Mouse (Mus musculus) forebrain, embryonic 15.5 days (tissue): ENCODE data around the gene Ddost. TPM values are rescaled to one million over a fixed set of nuclear protein-coding genes. Genes with fewer than 3 reads are reported as not detected.
"Not testable (repeated sequence)": the region's sequence is repeated elsewhere in the genome, so short reads cannot be mapped to it uniquely, and the experiment has no call there.

ENCODE experiments used
- ATAC-seq: fragments of 200-750 bp; cut with Nextera tagmentation; replicated peaks from 2 replicates; pipeline ENCODE4 v1.8.0; 2017; ENCODE audit warnings: mild to moderate bottlenecking, moderate TSS enrichment, moderate library complexity
- H3K27ac ChIP-seq: fragments of 300-500 bp; sonication (generic); replicated peaks from 2 replicates; pipeline ENCODE4 v1.5.1; 2015; ENCODE audit warnings: mild to moderate bottlenecking, inconsistent platforms
- H3K27me3 ChIP-seq: fragments of 300-500 bp; sonication (generic); 2 replicates; pipeline ENCODE4 v1.6.1; 2015; ENCODE audit warnings: inconsistent platforms
- H3K36me3 ChIP-seq: fragments of 300-500 bp; sonication (generic); 2 replicates; pipeline ENCODE4 v1.6.1; 2015; ENCODE audit warnings: mild to moderate bottlenecking, inconsistent platforms
- H3K4me1 ChIP-seq: fragments of 300-500 bp; sonication (generic); 2 replicates; pipeline ENCODE4 v1.6.1; 2015; ENCODE audit warnings: inconsistent platforms
- H3K4me2 ChIP-seq: fragments of 300-500 bp; sonication (generic); replicated peaks from 2 replicates; pipeline ENCODE4 v1.6.1; 2015; ENCODE audit warnings: mild to moderate bottlenecking, inconsistent platforms
- H3K4me3 ChIP-seq: fragments of 300-500 bp; sonication (generic); 2 replicates; pipeline ENCODE4 v1.5.1; 2015; ENCODE audit warnings: mild to moderate bottlenecking, inconsistent platforms
- H3K9ac ChIP-seq: fragments of 300-500 bp; sonication (generic); replicated peaks from 2 replicates; pipeline ENCODE4 v1.6.1; 2015; ENCODE audit warnings: mild to moderate bottlenecking, inconsistent platforms
- H3K9me3 ChIP-seq: fragments of 300-500 bp; sonication (generic); 2 replicates; pipeline ENCODE4 v1.6.1; 2016; ENCODE audit warnings: inconsistent platforms
- WGBS: fragments of 180-500 bp; shearing (Covaris S2); methylation state at CpG from one replicate; pipeline ENCODE4 v1.1.7; 2015; ENCODE audit warnings: mixed read lengths; 5-methylcytosine and 5-hydroxymethylcytosine counted together
- polyA plus RNA-seq: library from polyadenylated mRNA; unstranded; fragments of >200 nt; fragmentation: Nextera tagmentation; extraction: Ambion mirVana; gene quantifications from 2 replicates; pipeline ENCODE4 v1.2.1, GENCODE M21; 2015

Gene Ddost
- polyA plus RNA-seq, 1 experiment from 2014 or later: 183 TPM

DNA sequence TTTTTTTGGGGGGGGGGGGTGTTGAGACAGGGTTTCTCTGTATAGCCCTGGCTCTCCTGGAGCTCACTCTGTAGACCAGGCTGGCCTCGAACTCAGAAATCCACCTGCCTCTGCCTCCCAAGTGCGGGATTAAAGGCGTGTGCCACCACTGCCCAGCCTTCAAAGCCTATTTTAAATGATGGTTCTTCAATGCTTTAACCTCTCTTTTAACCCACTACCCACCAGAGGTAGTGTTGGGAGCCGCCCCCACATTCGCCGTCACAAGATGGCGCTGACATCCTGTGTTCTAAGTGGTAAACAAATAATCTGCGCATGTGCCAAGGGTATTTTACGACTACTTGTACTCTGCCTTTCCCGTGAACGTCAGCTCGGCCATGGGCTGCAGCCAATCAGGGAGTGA is 22.6 kb downstream of the Ddost start:
- not testable (repeated sequence) for H3K36me3 ChIP-seq, H3K4me3 ChIP-seq, H3K4me2 ChIP-seq, H3K9me3 ChIP-seq, H3K27me3 ChIP-seq, H3K9ac ChIP-seq, ATAC-seq
- H3K27ac ChIP-seq: 0 out of 2 replicates have a peak overlapping the region, but pooled peaks have one; percentile 55
- peaks cover 32% of the 10 kb centered on the region for H3K4me1 ChIP-seq
- 65% methylated on average over 9 of the region's 12 CpGs for WGBS

DNA sequence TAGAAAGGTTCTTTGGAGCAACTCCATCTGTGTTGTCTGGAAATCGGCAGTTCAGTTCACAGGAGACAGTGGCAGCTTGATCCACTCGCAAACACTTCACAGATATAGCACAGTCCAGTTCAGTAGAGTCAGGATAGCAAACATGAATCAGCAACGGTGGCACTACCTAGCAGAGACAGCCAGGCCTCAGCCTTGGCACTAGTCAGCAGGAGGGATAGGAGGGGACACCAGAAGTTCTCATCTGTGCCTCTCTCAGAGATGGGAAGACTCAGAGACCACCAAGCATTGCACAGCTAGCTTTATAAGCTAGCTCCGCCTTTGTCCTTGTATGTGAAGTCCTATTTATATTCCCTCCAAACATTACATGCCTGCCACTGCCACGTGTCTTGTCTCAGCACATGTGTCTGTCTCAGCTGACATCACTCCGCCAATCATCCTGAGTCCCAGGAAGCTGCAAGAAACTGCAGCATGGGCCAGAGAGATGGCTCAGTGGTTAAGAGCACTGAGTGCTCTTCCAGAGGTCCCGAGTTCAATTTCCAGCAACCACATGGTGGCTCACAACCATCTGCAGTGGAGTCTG is 23.5 kb downstream of the Ddost start:
- H3K4me2 ChIP-seq: peak overlapping the region; percentile 39
- H3K36me3 ChIP-seq: no peaks in the 10 kb centered on the region
- no peak for ATAC-seq
- H3K9ac ChIP-seq: no peak overlapping the region; the same call in 1 of the 2 replicates
- no peaks in the 10 kb centered on the region for H3K9me3 ChIP-seq
- H3K4me3 ChIP-seq: peak overlapping the region; percentile 27
- H3K27me3 ChIP-seq: peaks cover 6% of the 10 kb centered on the region
- peaks cover 29% of the 10 kb centered on the region for H3K4me1 ChIP-seq
- H3K27ac ChIP-seq: peak overlapping the region; percentile 25; the same call in 1 of the 2 replicates
- 70% methylated on average over 7 of the region's 7 CpGs for WGBS

DNA sequence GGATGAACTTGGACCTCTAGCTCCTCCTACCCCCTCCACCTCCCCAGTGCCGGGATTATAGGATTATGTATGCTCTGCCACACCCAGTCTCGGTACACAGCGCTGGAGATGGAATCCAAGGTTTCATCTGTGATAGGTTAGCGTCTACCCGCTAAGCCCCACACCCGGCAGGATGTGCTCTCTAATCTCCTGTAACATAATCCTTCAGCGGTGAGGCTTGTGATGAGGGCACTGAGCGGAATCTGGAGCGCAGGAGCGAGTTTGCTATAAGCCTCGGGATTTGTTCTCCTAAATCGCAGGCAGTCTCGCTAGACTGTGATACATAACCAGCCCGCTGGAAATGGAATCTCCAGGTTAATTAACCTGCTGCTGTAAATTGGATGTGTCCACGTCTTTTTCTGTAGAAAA is 25.7 kb downstream of the Ddost start:
- ATAC-seq: no peak

GRCm38 (mm10) chr4:138331647-138332046 is 27.1 kb downstream of the Ddost start:
- WGBS: 79% methylated on average over 9 of the region's 9 CpGs
- peaks cover 5% of the 10 kb centered on the region; the same call in 1 of the 2 replicates for H3K4me1 ChIP-seq
- no peak overlapping the region for H3K4me3 ChIP-seq
- no peak overlapping the region for H3K4me2 ChIP-seq
- no peak for ATAC-seq
- H3K9me3 ChIP-seq: no peaks in the 10 kb centered on the region
- peaks cover 6% of the 10 kb centered on the region for H3K27me3 ChIP-seq
- no peak overlapping the region for H3K9ac ChIP-seq
- H3K36me3 ChIP-seq: no peaks in the 10 kb centered on the region
- no peak overlapping the region for H3K27ac ChIP-seq

More for the DNA sequence above, 25.7 kb downstream of the Ddost start:
- Histone ChIP-seq H3K4me2 (no peak overlapping the region), H3K9ac (no peak overlapping the region), H3K27me3 (peaks cover 6% of the 10 kb centered on the region), H3K4me3 (no peak overlapping the region), H3K4me1 (peaks cover 11% of the 10 kb centered on the region; the same call in 1 of the 2 replicates), H3K36me3 (no peaks in the 10 kb centered on the region), H3K27ac (no peak overlapping the region), H3K9me3 (no peaks in the 10 kb centered on the region)
- 14% methylated on average over 15 of the region's 15 CpGs for WGBS

DNA sequence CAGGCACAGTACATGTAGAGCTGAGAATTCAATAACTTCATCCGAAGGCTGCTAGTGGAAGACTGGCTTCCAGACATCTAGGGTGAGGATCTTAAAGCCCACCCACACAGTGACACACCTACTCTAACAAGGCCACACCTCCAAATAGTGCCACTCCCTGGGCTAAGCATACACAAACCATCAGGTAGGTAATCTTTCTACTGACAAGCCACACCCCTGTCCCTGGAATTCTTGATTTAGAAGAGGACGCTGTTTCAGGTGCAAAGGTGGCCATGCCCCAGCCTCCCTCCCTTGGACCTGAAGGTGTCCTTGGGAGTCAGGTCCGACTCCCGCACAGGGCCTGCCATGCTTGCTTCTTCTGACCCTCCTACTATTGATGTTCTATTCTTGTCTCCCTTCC is 28.6 kb downstream of the Ddost start:
- no peak overlapping the region for H3K4me3 ChIP-seq
- no peaks in the 10 kb centered on the region for H3K36me3 ChIP-seq
- H3K27ac ChIP-seq: no peak overlapping the region
- H3K9me3 ChIP-seq: no peaks in the 10 kb centered on the region
- WGBS: 90% methylated on average over 4 of the region's 4 CpGs
- peaks cover 6% of the 10 kb centered on the region for H3K27me3 ChIP-seq
- no peak for ATAC-seq
- H3K4me2 ChIP-seq: no peak overlapping the region
- H3K9ac ChIP-seq: no peak overlapping the region
- peaks cover under 1% of the 10 kb centered on the region; the same call in 1 of the 2 replicates for H3K4me1 ChIP-seq

DNA sequence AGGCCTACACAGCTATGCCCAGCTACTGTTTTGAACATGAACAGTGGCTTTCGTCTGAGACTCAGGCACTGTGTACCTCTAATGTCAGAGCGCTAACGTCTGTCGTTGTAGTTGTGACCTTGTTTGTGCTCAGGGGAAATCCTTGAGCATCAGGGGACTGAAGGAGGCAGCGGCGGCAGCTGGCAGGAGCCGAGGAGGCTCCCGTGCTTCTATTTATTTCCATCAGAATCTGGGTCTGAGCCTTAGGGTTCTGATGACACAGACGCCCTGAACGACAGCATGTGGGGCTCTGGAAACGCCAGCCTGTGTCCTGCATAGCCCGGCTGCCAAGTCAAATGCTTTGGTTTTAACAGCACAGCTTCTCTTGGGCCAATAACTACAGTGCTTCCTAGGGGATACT is 30.5 kb downstream of the Ddost start:
- WGBS: 88% methylated on average over 12 of the region's 12 CpGs
- H3K9me3 ChIP-seq: no peaks in the 10 kb centered on the region
- no peaks in the 10 kb centered on the region for H3K4me1 ChIP-seq
- no peak for ATAC-seq
- no peaks in the 10 kb centered on the region for H3K36me3 ChIP-seq
- no peak overlapping the region for H3K4me2 ChIP-seq
- no peak overlapping the region for H3K27ac ChIP-seq
- peaks cover 6% of the 10 kb centered on the region for H3K27me3 ChIP-seq
- no peak overlapping the region for H3K9ac ChIP-seq
- no peak overlapping the region for H3K4me3 ChIP-seq

GRCm38 (mm10) chr4:138335648-138336047 is 31.1 kb downstream of the Ddost start:
- no peak overlapping the region for H3K27ac ChIP-seq
- H3K4me1 ChIP-seq: no peaks in the 10 kb centered on the region
- no peaks in the 10 kb centered on the region for H3K9me3 ChIP-seq
- H3K9ac ChIP-seq: no peak overlapping the region
- no peak overlapping the region for H3K4me2 ChIP-seq
- ATAC-seq: no peak
- H3K36me3 ChIP-seq: no peaks in the 10 kb centered on the region
- no peak overlapping the region for H3K4me3 ChIP-seq
- WGBS: 86% methylated on average over 6 of the region's 6 CpGs
- peaks cover 6% of the 10 kb centered on the region for H3K27me3 ChIP-seq

- 71% methylated on average over 5 of the region's 5 CpGs for WGBS
- H3K4me1 ChIP-seq: no peaks in the 10 kb centered on the region
- H3K9ac ChIP-seq: no peak overlapping the region
These were observed 32.3 kb downstream of the Ddost start for GRCm38 (mm10) chr4:138336876-138337275.

DNA sequence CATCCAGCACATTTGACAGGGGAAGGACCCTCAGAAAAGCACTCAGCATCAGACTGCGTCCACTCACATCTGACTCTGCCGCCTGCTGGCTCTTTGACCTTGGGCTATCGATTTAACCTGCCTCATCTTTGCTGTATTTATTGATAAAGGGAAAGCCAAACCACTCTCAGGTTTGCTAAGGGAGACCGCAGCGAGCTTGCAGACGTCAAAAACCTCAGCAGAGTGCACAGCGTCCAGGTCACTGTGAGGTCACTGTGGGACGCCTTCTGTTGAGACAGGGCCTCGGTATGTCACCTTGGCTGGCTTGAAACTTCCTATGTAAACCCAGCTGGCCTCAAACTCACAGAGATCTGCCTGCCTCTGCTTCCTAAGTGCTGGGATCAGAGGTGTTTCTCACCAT is 32.8 kb downstream of the Ddost start:
- no peak overlapping the region for H3K4me3 ChIP-seq
- no peak for ATAC-seq
- no peaks in the 10 kb centered on the region for H3K4me1 ChIP-seq
- no peak overlapping the region for H3K27ac ChIP-seq
- H3K27me3 ChIP-seq: no peaks in the 10 kb centered on the region
- no peaks in the 10 kb centered on the region for H3K36me3 ChIP-seq
- H3K9me3 ChIP-seq: no peaks in the 10 kb centered on the region
- no peak overlapping the region for H3K4me2 ChIP-seq
- 82% methylated on average over 9 of the region's 9 CpGs for WGBS
- no peak overlapping the region for H3K9ac ChIP-seq

More at GRCm38 (mm10) chr4:138336876-138337275, 32.3 kb downstream of the Ddost start:
- H3K27ac ChIP-seq: no peak overlapping the region
- H3K36me3 ChIP-seq: no peaks in the 10 kb centered on the region
- no peaks in the 10 kb centered on the region for H3K9me3 ChIP-seq
- no peak for ATAC-seq
- H3K4me3 ChIP-seq: no peak overlapping the region
- H3K27me3 ChIP-seq: no peaks in the 10 kb centered on the region
- no peak overlapping the region for H3K4me2 ChIP-seq

DNA sequence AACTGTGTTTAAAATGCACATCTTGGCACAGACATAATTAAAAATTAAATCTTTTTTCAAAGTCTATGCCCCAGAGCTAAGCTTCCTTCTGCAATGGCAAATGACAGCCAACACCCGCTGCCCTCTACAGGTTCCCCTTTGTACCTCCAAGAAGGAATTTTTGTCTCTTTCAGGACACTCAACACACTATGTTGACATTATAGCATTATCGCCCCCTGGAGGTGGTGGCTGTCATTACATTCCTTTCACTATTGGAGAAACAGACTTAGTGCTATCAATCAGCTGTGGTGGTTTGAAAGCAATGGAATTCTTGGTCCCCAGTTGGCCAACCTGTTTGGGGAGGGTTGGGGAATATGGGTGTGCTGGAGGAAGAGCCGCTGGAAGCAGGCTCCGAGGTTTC is 35.4 kb downstream of the Ddost start:
- H3K4me2 ChIP-seq: no peak overlapping the region
- no peaks in the 10 kb centered on the region for H3K27me3 ChIP-seq
- H3K4me3 ChIP-seq: no peak overlapping the region
- H3K9ac ChIP-seq: no peak overlapping the region
- H3K36me3 ChIP-seq: no peaks in the 10 kb centered on the region
- H3K27ac ChIP-seq: no peak overlapping the region
- no peaks in the 10 kb centered on the region for H3K4me1 ChIP-seq
- 36% methylated on average over 4 of the region's 4 CpGs for WGBS
- no peaks in the 10 kb centered on the region for H3K9me3 ChIP-seq
- ATAC-seq: no peak

- Histone ChIP-seq H3K9ac (no peak overlapping the region), H3K27me3 (no peaks in the 10 kb centered on the region), H3K36me3 (no peaks in the 10 kb centered on the region), H3K9me3 (no peaks in the 10 kb centered on the region), H3K4me1 (no peaks in the 10 kb centered on the region), H3K27ac (no peak overlapping the region), H3K4me3 (no peak overlapping the region), H3K4me2 (no peak overlapping the region)
- WGBS: 69% methylated on average over 8 of the region's 8 CpGs
- ATAC-seq: no peak
These were observed 36.9 kb downstream of the Ddost start for GRCm38 (mm10) chr4:138341393-138341792.

GRCm38 (mm10) chr4:138342048-138342447 is 37.5 kb downstream of the Ddost start:
- H3K4me1 ChIP-seq: no peaks in the 10 kb centered on the region
- no peak overlapping the region for H3K9ac ChIP-seq
- no peaks in the 10 kb centered on the region for H3K9me3 ChIP-seq
- H3K27me3 ChIP-seq: no peaks in the 10 kb centered on the region
- H3K4me2 ChIP-seq: no peak overlapping the region
- 71% methylated on average over 7 of the region's 7 CpGs for WGBS
- ATAC-seq: no peak
- no peak overlapping the region for H3K4me3 ChIP-seq
- H3K27ac ChIP-seq: no peak overlapping the region
- H3K36me3 ChIP-seq: no peaks in the 10 kb centered on the region

DNA sequence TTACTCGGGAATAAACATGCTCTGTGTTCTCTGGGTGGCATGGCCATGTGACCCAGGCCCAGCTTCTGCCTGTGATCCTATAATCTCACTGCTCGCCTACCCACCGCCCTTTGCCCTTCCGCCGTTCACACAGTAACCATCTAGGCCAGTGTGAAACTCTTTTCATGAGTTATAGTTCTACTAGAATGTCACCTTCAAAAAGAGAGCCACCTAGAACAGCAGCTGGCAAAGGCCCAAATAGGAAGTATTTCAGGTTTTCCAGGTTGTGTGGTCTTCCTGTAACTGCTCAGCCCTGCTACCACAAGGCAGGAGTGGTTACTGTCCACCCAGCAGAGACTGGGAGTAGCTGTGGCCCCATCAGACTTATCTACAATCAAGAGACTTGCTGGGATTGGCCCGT is 38.2 kb downstream of the Ddost start:
- no peak for ATAC-seq
- Histone ChIP-seq H3K27me3 (no peaks in the 10 kb centered on the region), H3K9ac (no peak overlapping the region), H3K4me2 (no peak overlapping the region), H3K27ac (no peak overlapping the region), H3K4me3 (no peak overlapping the region), H3K4me1 (no peaks in the 10 kb centered on the region), H3K36me3 (no peaks in the 10 kb centered on the region), H3K9me3 (no peaks in the 10 kb centered on the region)
- WGBS: 88% methylated on average over 6 of the region's 6 CpGs
